Mouse (Mus musculus) liver (tissue): ENCODE measurements around the gene Fgfr1op2.

Source experiments
- DNase-seq: peaks from one replicate; pipeline ENCODE4 v3.0.0-alpha.2; 2020; ENCODE audit warnings: mixed read lengths

Gene Fgfr1op2

DNA sequence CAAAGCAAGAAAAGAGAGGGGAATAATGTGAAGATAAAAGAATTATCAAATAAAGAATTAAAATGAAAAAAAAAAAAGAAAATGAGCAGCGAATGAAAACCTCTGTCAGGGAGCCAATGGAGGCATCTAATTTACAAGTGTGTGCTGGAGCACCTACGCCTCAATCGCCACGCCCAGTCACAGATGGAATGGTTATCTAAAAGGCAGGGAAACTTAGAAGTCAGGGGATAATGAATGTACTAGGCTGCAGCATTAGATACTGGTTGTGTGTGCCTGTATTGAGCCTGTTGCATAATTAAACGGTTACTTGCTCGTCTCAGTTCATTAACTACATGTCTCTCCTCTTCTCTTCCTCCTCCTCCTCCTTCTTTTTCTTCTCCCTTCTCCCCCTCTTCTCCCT lies 34.4 kb downstream of the Fgfr1op2 start:
- DNase-seq = peak; percentile 89

DNA sequence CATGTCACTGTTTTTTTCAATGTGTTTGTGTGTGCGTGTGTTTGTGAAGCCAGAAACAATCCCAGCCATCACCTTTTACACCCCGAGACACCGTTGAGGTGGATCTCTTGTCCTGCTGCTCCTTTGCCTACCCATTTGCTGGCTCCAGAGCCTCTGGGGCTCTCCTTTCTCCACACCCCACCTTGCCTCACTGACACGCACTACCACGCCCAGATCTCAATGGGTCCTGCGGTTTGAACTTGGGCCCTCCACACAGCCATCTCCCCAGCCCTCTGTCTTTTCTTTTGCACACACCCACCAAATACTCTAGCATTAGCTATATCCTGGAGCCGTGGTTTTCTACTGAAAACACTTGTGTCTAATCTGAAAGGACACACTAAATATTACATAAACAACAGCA lies 34.9 kb downstream of the Fgfr1op2 start:
- peak; percentile 81 for DNase-seq

GRCm38 (mm10) chr6:146612736-146613135 lies 35.7 kb downstream of the Fgfr1op2 start:
- no peak for DNase-seq

- no peak for DNase-seq
These were observed 36.9 kb downstream of the Fgfr1op2 start for GRCm38 (mm10) chr6:146613907-146614306.

DNA sequence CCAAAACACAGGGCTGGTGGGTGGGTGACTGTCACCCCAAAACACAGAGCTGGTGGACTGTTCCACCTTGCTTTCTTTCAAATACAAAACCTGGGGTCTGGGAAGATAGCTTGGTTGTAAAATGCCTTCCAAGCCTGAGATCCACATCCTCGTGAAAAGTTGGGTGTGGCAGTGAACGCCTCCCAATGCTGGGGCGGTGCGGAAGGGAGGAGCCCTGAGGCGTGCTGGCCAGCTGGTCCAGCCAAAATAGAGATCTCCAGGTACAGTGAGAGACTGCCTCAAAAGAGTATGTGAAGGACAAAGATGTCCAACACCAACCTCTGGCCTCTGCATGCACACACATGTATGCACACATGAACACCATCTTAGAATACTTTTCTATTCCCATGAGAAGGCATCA lies 37.5 kb downstream of the Fgfr1op2 start:
- peak; percentile 86 for DNase-seq

DNA sequence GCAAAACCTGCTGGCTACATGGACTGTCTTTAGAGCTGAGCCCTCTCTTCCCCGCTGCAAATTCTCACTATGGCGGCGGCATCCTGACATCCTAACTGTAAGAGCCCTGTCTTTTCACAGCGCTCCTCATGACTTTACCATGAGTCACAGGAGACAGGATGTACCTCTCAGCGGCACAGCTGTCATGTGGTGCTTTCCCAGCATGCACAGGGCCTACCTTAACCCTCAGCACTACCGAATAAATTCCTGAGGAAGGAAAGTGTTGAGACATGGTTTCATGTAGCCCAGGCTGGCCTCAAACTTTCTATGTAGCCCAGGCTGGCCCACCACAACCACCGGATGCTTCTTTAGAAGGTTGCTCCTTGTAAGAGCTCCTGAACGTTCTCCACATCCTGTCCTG lies 38.9 kb downstream of the Fgfr1op2 start:
- no peak for DNase-seq

DNA sequence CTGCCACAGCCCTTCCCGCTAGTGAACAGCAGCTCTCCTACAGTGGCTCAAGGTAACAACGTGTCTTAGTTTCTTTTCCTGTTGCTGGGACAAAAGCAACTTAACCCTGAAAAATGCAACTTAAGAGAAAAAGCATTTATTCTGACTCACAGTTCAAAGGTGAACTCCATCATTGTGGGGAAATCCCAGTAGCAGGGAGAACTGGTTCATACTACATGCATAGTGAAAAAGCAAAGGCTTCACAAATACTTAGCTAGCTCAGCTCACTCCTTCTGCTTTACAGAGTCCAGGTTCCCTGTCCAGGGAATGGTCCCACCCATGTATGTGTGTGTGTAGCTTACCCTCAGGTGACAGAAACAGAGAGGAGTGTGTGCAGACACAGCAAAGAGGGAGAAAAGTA lies 39.7 kb downstream of the Fgfr1op2 start:
- no peak for DNase-seq

DNA sequence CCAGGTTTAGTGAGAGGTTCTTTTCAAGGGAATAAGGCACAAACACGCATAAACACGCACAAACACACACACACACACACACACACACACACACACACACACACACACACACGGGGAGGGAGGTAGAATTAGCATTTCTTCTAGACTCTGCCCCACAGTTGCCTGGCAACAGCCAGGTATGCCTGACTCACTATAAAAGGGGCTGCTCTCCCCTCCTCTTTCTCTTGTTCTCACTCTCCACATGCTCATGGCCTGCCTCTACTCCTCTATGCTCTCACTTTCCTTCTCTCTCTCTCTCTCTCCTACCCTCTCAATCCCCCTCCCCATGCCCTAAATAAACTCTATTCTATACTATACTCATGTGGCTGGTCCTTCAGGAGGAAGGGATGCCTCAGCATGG lies 51.1 kb downstream of the Fgfr1op2 start:
- no peak for DNase-seq

- peak; percentile 90 for DNase-seq
These were observed 53.1 kb downstream of the Fgfr1op2 start for GRCm38 (mm10) chr6:146629781-146630756.

DNA sequence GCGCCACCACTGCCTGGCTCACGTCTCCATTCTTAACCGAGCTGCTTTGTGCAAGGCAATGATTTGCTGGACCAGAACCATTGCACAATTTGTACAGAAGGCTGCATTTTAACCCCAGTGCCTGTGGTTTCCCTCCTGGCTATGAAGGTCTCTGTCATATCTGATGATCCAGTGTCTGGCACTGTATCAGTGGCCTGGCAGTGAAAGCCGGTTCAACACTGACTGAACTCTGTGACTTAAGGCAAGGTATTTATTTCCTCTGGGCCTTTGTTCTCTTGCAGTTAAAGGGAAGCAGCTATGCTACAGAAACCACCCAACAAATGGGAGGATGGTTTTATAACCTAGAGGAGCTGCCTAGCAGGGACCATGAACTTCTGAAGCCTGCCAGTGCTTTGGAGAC lies 54.0 kb downstream of the Fgfr1op2 start:
- DNase-seq = peak; percentile 57

DNA sequence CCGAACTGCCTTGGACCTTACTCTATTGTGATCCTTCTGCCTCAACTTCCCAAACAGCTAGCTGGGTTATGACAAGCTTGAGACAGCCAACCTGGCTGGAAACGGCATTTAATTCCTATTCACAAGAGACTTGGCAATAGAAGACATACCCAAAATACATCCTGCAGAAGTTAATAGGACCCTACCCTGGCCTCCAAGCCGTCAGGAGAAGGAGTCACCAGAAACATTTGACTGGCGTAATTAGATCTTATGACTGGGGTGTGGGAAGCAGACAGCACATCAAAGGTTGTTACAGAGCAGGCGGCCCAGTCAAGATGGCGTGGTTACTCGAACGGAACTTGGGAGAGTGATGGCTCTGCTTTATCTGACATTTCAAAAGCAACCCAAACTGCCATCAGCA lies 54.8 kb downstream of the Fgfr1op2 start:
- DNase-seq = no peak

GRCm38 (mm10) chr6:146632403-146632802 lies 55.4 kb downstream of the Fgfr1op2 start:
- no peak for DNase-seq

- DNase-seq = no peak
These were observed 56.1 kb downstream of the Fgfr1op2 start for GRCm38 (mm10) chr6:146633097-146633496.

DNA sequence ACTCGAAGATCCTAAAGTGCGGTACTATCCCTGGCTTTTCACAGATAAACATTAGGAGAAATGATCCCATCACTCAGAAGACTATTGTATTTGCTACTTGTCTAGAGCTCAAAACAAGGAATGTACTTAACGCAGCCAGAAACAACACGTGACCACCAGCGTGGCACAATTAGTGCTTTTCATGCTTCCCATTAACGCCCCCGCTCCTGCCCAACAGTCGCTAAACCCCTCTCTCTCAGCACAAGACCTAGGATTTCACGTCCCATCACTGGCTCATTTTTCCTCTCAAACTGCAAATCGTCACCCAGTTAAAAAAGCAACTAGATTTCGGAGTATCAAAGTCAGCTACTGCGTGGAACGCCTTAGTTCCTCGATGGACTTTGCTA lies 56.6 kb downstream of the Fgfr1op2 start:
- DNase-seq = peak; percentile 59

GRCm38 (mm10) chr6:146634015-146634722 lies 57.2 kb downstream of the Fgfr1op2 start:
- DNase-seq = peak; percentile 89

GRCm38 (mm10) chr6:146634759-146635606 lies 58.0 kb downstream of the Fgfr1op2 start:
- DNase-seq = no peak

DNA sequence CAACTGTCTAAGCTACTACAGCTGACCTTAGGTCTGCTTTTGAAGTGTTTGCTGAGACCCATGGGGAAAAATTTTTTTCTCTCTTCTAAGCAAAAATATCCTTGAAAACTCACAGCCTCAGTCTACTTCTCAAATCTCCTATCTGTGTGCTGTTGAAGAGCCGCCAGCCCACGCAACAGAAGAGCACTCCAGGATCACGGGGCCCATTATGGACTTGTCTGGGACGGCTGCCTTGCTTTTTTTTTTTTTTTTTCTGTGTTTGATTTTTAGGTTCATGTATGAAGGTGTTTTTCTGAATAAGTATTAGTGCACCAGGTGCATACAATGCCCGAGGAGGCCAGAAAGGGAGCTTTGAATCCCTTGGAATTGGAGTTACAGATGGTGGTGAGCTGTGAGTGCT lies 59.5 kb downstream of the Fgfr1op2 start:
- DNase-seq = no peak

DNA sequence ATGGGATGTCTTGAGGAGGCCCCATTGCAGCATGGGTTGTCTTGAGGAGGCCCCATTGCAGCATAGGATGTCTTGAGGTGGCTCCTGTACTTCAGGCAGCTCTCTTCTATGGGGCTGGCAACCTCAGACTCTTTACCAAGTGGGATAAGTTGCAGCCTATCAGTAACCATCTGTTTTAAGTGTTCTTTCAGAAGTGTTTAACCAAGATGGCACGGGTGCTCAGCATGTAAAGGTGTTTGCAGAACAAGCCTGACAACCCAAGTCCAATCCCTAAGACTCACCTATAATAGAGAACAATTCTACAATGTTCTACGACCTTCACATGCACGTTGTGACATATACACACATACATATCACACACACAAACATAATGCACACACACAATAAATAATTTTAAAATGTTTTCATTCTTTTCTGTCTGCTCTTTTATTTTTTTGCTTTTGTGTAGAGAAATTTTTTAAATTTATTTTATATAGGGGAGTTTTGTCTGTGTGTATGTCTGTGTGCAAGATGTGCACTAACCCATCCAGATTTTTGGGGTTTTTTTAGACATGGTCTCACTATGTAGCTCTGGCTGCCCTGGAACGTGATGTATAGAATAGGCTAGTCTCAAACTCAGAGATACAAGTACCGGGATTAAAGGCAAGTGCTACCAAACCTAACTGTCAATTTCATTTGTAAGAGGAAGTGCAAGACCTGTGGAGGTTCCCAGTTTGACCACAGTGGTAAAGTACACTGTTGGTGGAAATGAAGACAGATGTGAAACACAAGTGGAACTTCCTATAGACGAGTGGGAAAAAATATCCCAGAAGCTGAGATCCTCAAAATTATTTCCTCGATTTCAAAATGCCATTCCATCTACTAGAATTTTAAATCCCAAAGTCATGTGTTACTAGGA lies 63.3 kb downstream of the Fgfr1op2 start:
- DNase-seq = no peak

- DNase-seq = no peak
These were observed 64.0 kb downstream of the Fgfr1op2 start for GRCm38 (mm10) chr6:146640991-146641390.

DNA sequence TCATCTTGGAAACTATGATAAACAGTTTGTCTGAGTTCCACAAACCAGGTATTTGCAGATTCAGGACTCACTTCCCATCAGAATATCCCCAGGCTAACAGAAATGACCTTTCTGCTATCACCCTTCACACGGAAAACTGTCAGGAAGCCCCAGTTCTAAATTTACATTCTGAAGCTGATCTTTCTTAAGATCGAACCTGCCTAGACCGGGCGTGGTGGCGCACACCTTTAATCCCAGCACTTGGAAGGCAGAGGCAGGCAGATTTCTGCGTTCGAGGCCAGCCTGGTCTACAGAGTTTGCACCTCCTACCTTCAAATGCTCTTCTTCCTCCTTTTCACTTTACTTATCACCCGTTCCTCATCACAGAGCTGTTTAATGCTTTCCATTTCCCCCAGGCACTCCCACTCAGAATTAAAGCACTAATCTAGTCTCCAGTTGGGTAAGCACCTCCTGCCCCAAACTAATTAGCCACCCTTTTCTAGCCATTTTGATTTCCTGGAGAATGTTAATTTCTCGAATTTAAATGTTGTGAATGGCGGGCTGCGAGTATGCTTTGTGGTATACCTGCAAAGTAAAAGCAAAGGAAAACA lies 64.7 kb downstream of the Fgfr1op2 start:
- no peak for DNase-seq
